Mouse (Mus musculus) ES-E14 (cell line): ENCODE results near the gene Dst. TPM values are rescaled to one million over a fixed set of nuclear protein-coding genes. Genes with fewer than 3 reads are reported as not detected.

Experiments
- DNase-seq: peaks from one replicate; pipeline ENCODE4 v3.0.0-alpha.2; 2013; ENCODE audit warnings: low read depth, low spot score
- H3K27ac ChIP-seq: 2 replicates; pipeline ENCODE4 v1.5.1; 2012; ENCODE audit warnings: low read depth, mild to moderate bottlenecking, low read length, moderate library complexity, mixed read lengths; ENCODE audit not compliant: poor library complexity, insufficient read depth, severe bottlenecking
- H3K36me3 ChIP-seq: 2 replicates; pipeline ENCODE4 v1.6.1; 2012; ENCODE audit warnings: mild to moderate bottlenecking, low read length, moderate library complexity, mixed read lengths; ENCODE audit not compliant: control insufficient read depth, poor library complexity, insufficient read depth, severe bottlenecking
- H3K4me1 ChIP-seq, 2 experiments: fragments of 150-350 bp in 1 of 2; sonication (generic) in 1 of 2; 2 replicates each; pipeline ENCODE4 v1.6.1; 2012; ENCODE audit warnings: low read length in 2 of 2, mild to moderate bottlenecking in 1 of 2, mixed read lengths in 1 of 2; ENCODE audit not compliant: control insufficient read depth in 2 of 2, insufficient read depth in 2 of 2, poor library complexity in 1 of 2
- H3K4me3 ChIP-seq, 2 experiments: fragments of 150-350 bp in 1 of 2; sonication (generic) in 1 of 2; 2 replicates each; pipeline ENCODE4 v1.5.1; 2012; ENCODE audit warnings: low read length in 2 of 2, low read depth in 1 of 2, mild to moderate bottlenecking in 1 of 2, mixed read lengths in 1 of 2; ENCODE audit not compliant: insufficient read depth in 1 of 2, poor library complexity in 1 of 2, severe bottlenecking in 1 of 2
- H3K9ac ChIP-seq: 2 replicates; pipeline ENCODE4 v1.6.1; 2012; ENCODE audit warnings: low read depth, mild to moderate bottlenecking, low read length, mixed read lengths; ENCODE audit not compliant: poor library complexity, insufficient read depth, severe bottlenecking
- H3K9me3 ChIP-seq: fragments of 150-350 bp; sonication (generic); 2 replicates; pipeline ENCODE4 v1.6.1; 2012; ENCODE audit warnings: low read depth, mild to moderate bottlenecking, low read length; ENCODE audit not compliant: control insufficient read depth, insufficient read depth
- CHD2 ChIP-seq: IDR thresholded peaks from 2 replicates; pipeline ENCODE4 v1.6.1; 2014; ENCODE audit warnings: mild to moderate bottlenecking, low read depth, low read length, inconsistent platforms
- HCFC1 ChIP-seq: IDR thresholded peaks from 2 replicates; pipeline ENCODE4 v1.6.1; 2012; ENCODE audit warnings: low read length, inconsistent platforms, borderline replicate concordance; ENCODE audit not compliant: insufficient read depth
- MAFK ChIP-seq: IDR thresholded peaks from 2 replicates; pipeline ENCODE4 v1.6.1; 2014; ENCODE audit warnings: mild to moderate bottlenecking, low read depth, low read length, inconsistent platforms; ENCODE audit not compliant: insufficient read depth
- ZC3H11A ChIP-seq: IDR thresholded peaks from 2 replicates; pipeline ENCODE4 v1.6.1; 2012; ENCODE audit warnings: low read depth, mild to moderate bottlenecking, inconsistent platforms, low read length, borderline replicate concordance
- ZNF384 ChIP-seq: IDR thresholded peaks from 2 replicates; pipeline ENCODE4 v1.6.1; 2012; ENCODE audit warnings: low read depth, low read length, inconsistent platforms
- in situ Hi-C, 2 experiments: fragments of 600-800 bp; cut with MboI; formaldehyde crosslinking; loops; one replicate each; pipeline ENCODE4 v1.15.1; 2025; ENCODE audit warnings: low sequenced_read_pairs in 2 of 2, inconsistent platforms in 1 of 2; ENCODE audit not compliant: unreplicated experiment in 2 of 2
- total RNA-seq: library from RNA; depleted of rRNA; stranded (reverse); fragments of 300-350 nt; gene quantifications from 2 replicates; pipeline ENCODE4 v1.2.3, GENCODE M21; 2012

Dst gene
- total RNA-seq, 1 experiment, result 186 TPM

DNA sequence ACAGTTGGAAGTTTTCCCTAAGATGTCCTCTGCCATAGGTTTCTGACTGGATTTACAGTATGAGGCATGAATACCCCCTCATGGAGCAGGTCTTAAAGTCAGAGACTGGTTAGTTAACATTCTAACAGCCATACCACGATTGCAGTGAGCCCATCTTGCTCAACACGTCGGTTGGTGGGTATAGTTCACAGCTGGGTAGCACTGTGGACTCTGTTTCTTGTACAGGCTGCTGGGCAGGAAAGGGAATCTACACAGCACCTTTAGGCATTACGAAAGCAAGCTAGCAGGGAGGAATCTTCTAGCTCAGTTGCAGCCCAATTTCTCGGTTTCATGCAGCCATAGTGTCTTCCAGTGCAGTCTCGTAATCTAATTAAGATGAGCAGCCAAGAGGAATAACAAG is 69.8 kb downstream of the Dst start:
- Histone ChIP-seq H3K27ac (no peak overlapping the region), H3K4me3 (no peak overlapping the region), H3K9ac (no peak overlapping the region), H3K36me3 (no peaks in the 10 kb centered on the region), H3K4me1 (peaks cover 6 to 8% of the 10 kb centered on the region in 2 experiments; a peak in 3 of 4 replicates), H3K9me3 (no peaks in the 10 kb centered on the region)
- in situ Hi-C loops, result no loop called here
- no peak for DNase-seq
- no peak for TF ChIP-seq CHD2
- TF ChIP-seq ZC3H11A, result no peak
- TF ChIP-seq MAFK, result no peak
- TF ChIP-seq ZNF384, result no peak
- TF ChIP-seq HCFC1, result no peak

DNA sequence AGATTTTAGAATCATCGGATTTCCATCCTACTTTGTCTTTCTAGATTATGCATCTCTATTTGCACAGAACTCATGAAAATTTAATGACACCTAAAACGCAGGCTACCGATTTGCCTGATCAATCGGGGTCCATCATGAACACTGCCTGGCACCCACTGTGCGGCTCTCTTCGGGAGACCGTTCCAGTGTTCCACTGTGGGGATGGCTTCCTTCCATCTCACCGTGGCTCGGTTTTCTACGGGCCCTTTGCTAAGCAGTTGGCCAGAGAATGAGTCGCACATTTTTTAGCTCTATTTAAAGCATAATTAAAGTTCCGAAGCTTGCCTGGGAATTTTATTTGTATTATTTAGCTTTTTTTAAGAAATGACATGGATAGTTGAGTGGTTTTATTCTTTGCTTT is 72.4 kb downstream of the Dst start:
- no peak overlapping the region for H3K27ac ChIP-seq
- H3K9ac ChIP-seq, result no peak overlapping the region
- in situ Hi-C loops, result no loop called here
- H3K4me3 ChIP-seq, result no peak overlapping the region
- H3K36me3 ChIP-seq, result no peaks in the 10 kb centered on the region
- H3K9me3 ChIP-seq, result no peaks in the 10 kb centered on the region
- DNase-seq, result no peak
- TF ChIP-seq CHD2 (no peak), ZNF384 (no peak), MAFK (no peak), HCFC1 (no peak), ZC3H11A (no peak)
- 0 out of 4 replicates have a peak, but pooled peaks cover 0 to 3% of the 10 kb centered on the region in 2 experiments for H3K4me1 ChIP-seq

DNA sequence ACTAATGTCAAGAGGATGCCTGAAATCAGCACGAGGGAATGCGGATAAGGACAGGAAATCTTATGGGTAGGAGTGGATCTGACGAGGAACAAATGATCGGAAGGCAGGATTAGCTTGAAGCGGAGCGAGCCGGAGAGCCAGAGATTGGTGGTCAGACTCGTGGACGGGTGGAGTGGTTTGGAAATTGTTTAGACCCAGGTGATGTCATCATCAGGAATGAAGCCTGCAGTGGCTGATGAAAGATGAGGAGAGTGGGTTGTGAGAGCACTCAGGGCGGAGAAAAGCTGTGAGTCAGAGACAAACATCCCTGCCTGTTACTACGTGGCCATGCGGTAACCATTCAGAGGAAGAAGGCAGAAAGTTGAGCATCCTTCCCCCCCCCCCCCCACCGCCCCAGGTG is 81.6 kb downstream of the Dst start:
- Histone ChIP-seq H3K9me3 (no peaks in the 10 kb centered on the region), H3K36me3 (no peaks in the 10 kb centered on the region), H3K4me1 (peaks cover 0 to 6% of the 10 kb centered on the region in 2 experiments; a peak in 1 of 4 replicates), H3K27ac (no peak overlapping the region; the same call in 1 of the 2 replicates), H3K4me3 (no peak overlapping the region), H3K9ac (0 out of 2 replicates have a peak overlapping the region, but pooled peaks have one; percentile 28)
- TF ChIP-seq ZC3H11A (no peak), ZNF384 (no peak), HCFC1 (no peak), CHD2 (no peak), MAFK (no peak)
- no peak for DNase-seq
- in situ Hi-C loops, result no loop called here

DNA sequence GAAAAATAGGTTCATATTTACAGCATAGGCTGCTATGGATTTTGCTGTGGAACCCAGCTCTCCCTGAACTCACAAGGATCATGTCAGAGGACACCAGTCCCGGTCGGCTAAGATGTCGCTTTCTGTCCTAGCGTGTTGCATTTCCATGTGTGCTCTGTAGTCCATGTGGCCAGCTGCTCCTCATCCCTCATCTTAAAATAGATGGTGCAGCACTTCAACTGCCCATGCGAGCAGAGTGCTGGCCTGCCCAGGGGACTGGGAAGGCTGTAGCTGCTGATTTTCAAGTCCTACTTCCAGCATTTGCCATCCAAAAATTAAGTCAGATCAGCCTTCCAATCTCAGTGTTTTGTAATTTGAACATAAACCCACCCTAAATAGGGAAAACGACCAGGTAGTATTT is 83.0 kb downstream of the Dst start:
- no peak overlapping the region for H3K27ac ChIP-seq
- H3K36me3 ChIP-seq, result no peaks in the 10 kb centered on the region
- no peaks in the 10 kb centered on the region for H3K9me3 ChIP-seq
- H3K4me3 ChIP-seq, result no peak overlapping the region
- in situ Hi-C loops, result no loop called here
- no peak overlapping the region for H3K9ac ChIP-seq
- TF ChIP-seq ZNF384, result no peak
- H3K4me1 ChIP-seq, result peaks cover 0 to 6% of the 10 kb centered on the region in 2 experiments; a peak in 1 of 4 replicates
- no peak for DNase-seq

DNA sequence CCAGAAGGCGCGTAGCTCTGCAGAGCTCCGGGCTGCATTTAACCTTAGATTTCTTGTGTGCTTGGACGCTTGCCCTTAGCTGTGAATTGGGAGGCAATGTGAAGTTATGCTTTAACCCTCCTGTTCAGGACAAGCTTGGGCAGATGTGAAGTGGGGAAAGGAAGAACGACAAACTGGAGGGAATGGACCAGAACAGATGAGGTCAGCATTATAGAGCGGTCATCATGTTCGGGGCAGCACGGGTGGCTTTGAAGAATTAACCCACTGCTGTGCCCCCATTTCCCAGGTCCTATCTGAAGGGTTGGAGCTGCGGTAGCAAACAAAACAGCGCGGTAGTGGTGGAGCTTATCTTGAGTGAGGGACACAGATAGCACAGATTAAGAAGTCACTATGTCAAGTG is 84.8 kb downstream of the Dst start:
- in situ Hi-C loops, result no loop called here
- H3K27ac ChIP-seq, result no peak overlapping the region
- no peaks in the 10 kb centered on the region for H3K9me3 ChIP-seq
- no peak for TF ChIP-seq HCFC1
- no peak for TF ChIP-seq CHD2
- no peak for TF ChIP-seq ZC3H11A
- no peak for TF ChIP-seq ZNF384
- H3K4me3 ChIP-seq, result no peak overlapping the region
- DNase-seq, result no peak
- H3K36me3 ChIP-seq, result no peaks in the 10 kb centered on the region
- peaks cover 0 to 6% of the 10 kb centered on the region in 2 experiments; a peak in 1 of 4 replicates for H3K4me1 ChIP-seq
- H3K9ac ChIP-seq, result no peak overlapping the region
